Mouse (Mus musculus) adipocyte (in vitro differentiated cells): ENCODE data around the gene Nfkbib.

Experiments
- DNase-seq: peaks from one replicate; pipeline ENCODE4 v3.0.0-alpha.2; 2016; ENCODE audit warnings: low spot score

Nfkbib gene

DNA sequence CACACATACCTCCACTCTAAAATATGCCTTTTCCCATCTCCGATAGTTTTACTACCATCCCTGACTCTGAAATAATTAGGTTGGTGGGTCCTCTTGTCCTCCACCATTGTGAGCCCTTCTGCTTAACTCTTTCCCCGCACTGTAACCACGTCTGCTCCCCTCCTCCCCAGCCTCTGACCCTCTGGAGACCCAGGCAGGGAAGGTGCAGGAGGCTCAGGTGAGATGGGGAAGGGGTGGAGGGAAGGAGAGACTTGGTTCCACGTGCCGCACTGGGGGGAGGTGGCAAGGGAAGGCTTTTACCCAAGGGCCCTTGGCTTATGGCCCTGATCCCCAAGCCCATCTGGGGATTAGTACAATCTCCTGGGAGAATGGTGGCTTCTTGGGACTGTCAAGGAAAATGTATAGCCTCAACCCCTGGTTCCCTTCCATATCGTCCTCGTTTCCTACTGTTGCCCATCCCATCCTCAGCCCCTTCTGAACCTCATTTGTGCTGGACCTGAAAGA is at the start of gene Nfkbib:
TSS of gene Nfkbib (minus strand) at position 51 of the 504 bp plus-strand sequence.
- no peak for DNase-seq

- no peak for DNase-seq
Measured at GRCm38 (mm10) chr7:28816920-28817319, 49.6 kb upstream of the Nfkbib start.

- no peak for DNase-seq
Measured at GRCm38 (mm10) chr7:28816201-28816600, 48.9 kb upstream of the Nfkbib start.

DNA sequence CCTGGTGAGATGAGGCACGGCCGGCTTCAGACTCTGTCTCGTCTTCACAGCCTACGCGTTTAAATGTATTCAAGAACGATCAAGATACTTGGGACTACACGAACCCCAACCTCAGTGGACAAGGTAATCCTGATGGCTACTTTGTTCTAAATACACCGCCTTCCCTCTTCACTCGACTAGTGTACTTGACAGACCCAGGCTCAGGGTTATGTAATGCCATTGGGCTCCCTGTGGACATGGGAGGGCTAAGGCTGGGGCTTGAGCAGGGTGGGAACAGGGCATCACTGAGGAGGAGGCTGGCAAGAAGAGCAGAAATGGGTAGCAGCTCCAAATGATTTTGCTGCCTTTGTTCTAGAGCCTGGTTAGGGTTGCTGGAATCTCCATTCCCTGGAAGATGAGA is 47.9 kb upstream of the Nfkbib start:
- no peak for DNase-seq

DNA sequence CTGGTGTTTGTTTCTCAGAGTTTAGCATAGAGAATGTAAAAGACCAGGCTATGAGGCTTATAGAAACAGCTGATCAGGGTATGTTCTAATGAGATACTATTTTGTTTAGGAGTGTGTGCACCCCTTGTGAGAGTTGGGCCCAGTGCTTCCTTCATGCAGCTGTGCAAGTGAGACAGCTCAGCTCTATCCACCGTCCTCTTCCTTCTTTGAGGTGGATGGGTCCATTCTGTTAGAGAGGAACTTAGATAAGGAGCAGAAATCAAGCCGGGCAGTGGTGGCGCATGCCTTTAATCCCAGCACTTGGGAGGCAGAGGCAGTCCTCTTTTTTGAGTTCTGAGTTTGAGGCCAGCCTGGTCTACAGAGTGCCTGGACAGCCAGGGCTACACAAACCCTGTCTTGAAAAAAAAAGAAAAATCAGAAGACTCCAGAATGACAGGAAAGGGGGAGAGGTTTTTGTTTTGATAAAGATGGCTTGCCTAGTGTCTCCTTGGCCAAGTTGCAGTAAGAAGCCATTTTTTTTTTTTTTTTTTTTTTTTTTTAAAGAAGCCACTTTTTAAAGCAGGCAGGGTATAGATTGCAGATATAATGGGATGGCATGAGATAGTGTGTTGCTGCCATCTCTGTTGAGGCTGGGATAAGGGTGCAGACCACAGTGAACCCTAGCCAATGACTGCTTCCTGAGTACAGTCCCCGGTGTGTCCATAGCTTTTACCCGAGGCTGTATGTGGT is 47.2 kb upstream of the Nfkbib start:
- DNase-seq = no peak

- DNase-seq = no peak
Measured at GRCm38 (mm10) chr7:28812949-28813348, 45.6 kb upstream of the Nfkbib start.

DNA sequence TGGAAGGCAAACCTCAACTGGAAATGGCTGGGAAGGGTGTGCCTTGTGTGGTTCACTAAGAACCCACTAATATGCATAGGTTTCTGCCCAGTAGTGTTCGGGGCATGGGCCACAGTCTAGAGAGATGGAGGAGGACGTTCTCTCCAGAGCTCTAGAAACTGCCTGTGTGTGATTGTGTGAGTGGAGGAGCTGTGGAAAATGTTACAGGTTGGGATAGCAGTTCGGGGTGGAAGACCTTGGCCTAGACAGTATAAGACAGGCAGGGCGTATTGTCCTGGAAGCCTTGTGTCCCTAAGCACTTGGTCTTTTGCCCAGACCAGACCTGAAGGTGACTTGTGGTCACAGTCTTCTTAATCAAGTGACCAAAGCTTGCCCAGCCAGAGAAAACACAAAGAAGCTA is 45.1 kb upstream of the Nfkbib start:
- peak; percentile 50 for DNase-seq

DNA sequence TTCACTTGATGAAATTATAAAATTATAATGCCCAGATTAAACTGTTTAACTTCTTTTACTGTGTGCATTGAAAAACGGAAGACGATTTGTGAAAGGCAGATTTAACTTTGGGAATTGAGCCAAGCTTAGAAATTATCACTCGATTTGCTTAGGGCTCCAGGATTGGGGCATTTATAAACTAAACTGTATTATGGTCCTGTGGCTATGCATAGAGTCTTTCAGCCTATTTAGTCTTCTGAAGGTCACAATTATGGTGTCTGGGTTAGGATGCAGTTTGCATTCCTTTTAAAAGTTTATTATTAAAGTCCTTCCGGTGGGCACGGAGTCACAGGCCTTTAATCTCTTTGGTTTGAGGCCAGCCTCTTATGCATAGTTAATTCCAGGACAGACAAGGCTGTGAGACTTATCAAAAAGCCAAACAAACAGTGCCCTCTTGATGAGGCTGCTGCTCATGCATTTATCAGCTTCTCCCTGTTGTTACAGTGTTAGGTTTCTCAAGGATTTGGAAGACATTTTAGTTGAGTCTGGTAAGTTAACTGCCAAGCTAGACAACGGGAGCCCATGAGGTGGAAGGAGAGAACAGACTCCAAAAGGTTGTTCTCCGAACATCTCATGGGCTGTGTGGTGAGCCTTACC is 44.4 kb upstream of the Nfkbib start:
- DNase-seq = peak; percentile 40

DNA sequence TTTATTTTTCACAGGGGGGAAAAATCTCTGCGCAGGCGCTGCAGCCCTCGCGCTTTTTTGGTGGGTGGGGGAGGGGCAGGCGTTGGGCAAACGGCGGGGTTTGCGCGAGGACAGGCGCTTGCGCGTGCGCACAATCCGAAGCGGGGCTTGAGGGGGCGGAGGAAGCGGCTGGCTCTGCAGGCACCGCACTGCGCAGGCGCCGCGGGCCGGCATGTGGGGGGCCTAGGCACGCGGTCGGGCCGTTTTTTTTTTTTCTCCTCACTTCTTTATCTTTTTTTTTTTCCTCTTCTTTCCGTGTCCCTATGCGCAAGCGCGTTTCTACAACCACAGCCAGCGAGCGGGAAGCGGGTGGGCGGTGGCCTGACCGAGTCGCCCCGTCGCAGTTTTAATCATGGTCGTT is 43.9 kb upstream of the Nfkbib start:
- peak; percentile 85 for DNase-seq

- peak; percentile 98 for DNase-seq
Measured at GRCm38 (mm10) chr7:28810107-28811066, 43.1 kb upstream of the Nfkbib start.

DNA sequence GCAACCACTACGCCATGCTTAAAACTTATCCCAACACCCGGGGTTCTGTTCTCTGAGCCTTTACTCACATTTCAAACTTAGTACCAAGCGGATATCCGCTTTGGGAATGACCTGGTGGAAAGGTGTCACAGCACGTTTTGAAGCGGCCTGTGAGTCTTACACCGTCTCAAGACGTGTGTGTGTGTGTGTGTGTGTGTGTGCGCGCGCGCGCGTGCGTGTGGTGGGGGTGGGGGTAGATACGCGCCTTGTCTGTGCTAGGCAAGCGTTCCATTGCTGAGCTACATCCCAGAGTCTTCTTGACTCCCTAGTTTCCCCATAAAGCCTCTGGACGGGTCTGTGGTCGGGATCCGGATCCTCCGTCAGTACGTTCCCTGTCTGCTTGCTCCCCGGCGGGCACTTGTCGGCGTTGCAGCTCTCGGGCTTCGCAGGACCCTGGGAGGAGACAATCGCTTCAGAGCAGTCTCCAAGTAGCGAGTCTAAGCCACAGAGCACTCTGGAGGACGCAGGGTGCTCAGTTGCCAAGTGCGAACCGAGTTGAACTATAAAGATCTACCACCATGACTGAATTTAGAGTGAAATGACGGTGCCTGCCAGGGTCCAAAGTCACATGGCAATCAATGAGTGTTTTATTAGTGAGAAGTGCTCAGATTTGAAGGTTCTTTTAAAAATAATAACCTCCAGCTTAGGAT is 42.2 kb upstream of the Nfkbib start:
- DNase-seq = peak; percentile 70

GRCm38 (mm10) chr7:28808957-28809393 is 41.7 kb upstream of the Nfkbib start:
- DNase-seq = peak; percentile 88

DNA sequence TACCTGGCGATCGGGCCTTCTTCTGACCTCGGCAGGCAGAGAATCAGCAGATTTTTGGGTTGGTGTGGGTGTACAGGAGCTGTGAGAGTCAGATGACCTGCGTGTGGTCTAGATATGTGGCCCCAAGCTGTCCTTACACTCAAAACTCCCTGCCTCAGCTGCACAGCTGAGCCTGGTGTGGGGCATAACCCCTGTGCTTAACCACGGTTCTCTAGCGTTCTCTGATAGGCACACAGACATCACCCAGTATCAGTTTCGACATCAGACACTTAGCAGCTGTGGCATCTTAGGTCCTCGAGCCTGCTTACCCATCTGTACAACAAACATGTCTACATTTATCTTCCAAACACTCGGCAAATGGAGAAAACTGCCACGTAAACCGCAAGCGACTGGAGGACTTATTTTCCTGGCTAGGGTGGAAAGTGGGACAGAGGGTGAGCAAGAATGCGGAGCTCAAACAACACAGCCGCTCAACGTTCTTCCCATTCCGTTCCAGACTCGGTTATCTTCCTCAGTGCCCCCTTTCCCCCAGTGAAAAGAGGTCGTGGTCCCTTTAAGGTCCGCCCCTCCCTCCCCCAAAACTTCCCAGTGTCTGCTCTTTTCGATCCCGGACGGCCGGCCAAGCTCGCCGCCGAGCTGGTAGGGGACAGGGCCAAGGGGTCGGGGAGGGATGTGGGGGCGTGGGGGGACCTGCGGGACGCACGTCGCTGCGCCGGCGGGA is 41.1 kb upstream of the Nfkbib start, which contains the start of gene Hnrnpl:
TSS of gene Hnrnpl (plus strand) at position 321 of the 721 bp plus-strand sequence.
- DNase-seq = peak; percentile 75

- DNase-seq = peak; percentile 82
Measured at GRCm38 (mm10) chr7:28807641-28808220, 40.4 kb upstream of the Nfkbib start.

DNA sequence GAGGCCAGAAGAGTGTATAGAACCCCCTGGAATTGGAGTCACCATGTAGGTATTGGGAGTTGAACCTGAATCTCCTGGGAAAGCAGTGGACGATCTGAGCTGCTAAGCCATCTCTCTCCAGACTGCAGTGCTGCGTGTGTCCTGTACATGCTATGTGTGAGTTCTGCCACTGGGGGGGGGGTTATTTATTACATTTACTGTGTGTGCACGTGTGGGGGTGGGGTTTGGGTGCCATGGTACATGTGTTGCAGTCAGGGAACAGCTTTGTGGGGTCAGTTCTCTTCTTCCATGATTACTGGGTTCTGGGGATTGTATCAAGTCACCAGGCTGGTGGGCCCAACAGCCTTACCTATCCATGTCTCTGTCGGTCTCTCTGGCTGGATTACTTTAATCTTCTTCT is 39.6 kb upstream of the Nfkbib start:
- DNase-seq = no peak

GRCm38 (mm10) chr7:28803756-28804155 is 36.4 kb upstream of the Nfkbib start:
- no peak for DNase-seq

DNA sequence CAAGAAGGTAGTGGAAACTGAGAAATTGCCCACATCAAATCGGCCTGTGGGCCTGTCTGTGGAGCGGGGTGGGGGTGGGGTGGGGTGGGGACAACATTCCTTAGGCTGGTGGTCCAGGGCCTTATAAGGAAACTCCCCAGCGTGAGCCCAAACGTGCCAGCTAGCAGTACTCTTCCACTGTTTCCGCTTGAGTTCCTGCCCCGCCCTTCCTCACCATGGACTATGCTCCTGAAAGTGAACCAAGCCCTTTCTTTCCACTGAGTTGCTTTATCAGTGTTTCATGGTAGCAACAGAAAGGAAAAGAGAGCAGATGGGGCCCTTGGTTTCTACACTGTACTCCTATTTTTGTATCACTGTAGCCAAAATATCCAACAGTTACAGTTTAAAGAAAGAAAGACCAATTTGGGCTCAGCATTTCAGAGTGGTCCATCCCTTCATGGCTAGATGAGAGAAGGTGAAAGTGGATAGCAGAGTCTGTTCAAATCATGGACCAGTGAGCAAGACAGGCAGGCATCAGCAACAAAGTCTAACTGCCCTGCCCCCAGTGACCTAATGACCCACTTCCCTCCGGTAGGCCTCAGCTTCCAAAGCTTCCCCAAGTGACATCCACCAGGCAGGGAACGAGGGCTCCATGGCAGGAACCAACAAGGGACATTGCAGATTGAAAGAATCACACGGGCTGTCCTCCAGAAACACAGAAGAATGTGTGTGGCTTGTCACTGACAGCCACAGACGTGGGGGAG is 35.7 kb upstream of the Nfkbib start:
- DNase-seq = no peak

DNA sequence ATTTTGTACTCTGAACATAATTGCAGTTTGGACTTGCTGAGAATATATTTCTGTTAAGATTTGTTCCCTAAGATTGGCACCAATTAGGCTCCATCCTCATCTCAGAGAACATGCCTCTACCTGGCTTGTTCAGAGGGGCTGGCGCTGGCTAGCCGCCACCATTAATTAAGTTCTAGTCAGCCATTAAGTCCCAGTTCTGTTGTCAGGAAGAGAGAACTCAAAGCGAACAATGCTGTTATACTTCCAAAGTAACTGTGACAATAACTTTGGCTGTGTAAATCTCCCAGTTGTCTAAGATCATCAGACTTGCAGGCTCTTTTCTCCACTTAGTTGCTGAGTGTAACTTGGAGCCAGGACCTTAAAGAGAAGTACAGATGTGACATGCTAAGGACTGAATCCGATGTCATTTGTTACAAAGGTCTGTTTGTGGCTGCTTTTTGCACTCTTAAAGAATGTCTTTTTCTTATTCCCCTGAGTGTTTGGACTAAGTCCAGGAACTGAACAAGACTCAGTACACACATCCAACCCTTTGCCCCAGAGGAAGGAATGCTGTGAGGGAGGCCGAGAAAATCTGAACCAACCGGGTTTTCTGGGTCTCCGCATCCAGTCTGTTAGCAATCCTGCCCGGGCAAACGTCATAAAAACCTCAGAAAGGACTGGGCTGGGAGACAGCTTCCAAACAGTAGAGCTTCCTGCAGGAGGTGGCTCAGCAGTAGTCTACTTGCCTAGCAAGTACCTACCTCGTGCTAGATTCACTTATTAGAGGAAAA is 34.8 kb upstream of the Nfkbib start:
- DNase-seq = peak; percentile 90

- DNase-seq = peak; percentile 51
Measured at GRCm38 (mm10) chr7:28801451-28801850, 34.1 kb upstream of the Nfkbib start.
